Mouse (Mus musculus): ENCODE data around the gene Rp9. TPM values are rescaled to one million over a fixed set of nuclear protein-coding genes. Genes with fewer than 3 reads are reported as not detected.

The Rp9 gene
- 10 to 100 TPM; 36.2 to 40.7 TPM for total RNA-seq (2021)
- long read RNA-seq, transcript Rp9-201 (6 exons, 1,134 nt) = major isoform, 35 of 38 reads
- long read RNA-seq, partial matches to known transcripts = 1 of 38 reads
- long read RNA-seq, other reads (novel, unspliced or antisense) = 1 of 38 reads

GRCm38 (mm10) chr9:22469643-22470042, at the start of gene Rp9:
TSS of gene Rp9 (minus strand) at chr9:22469743.
- DNase-seq (ENCODE audit: low spot score in 2 of 2) = no peak

GRCm38 (mm10) chr9:22518394-22519041, 49.0 kb upstream of the Rp9 start:
- peak; percentile 43 to 68 for DNase-seq (ENCODE audit: low spot score in 2 of 2)

GRCm38 (mm10) chr9:22515076-22515475, 45.5 kb upstream of the Rp9 start:
- DNase-seq (ENCODE audit: low spot score in 2 of 2) = no peak

GRCm38 (mm10) chr9:22505574-22505973, 36.0 kb upstream of the Rp9 start:
- DNase-seq (ENCODE audit: low spot score in 2 of 2) = no peak

- DNase-seq (ENCODE audit: low spot score in 2 of 2) = no peak
These were observed 34.0 kb upstream of the Rp9 start for GRCm38 (mm10) chr9:22503581-22503980.

GRCm38 (mm10) chr9:22502972-22503371, 33.4 kb upstream of the Rp9 start:
- no peak for DNase-seq (ENCODE audit: low spot score in 2 of 2)

GRCm38 (mm10) chr9:22497021-22497767, 27.7 kb upstream of the Rp9 start:
- DNase-seq (ENCODE audit: low spot score in 2 of 2) = no peak

GRCm38 (mm10) chr9:22495133-22495532, 25.6 kb upstream of the Rp9 start:
- DNase-seq (ENCODE audit: low spot score in 2 of 2) = no peak

GRCm38 (mm10) chr9:22494203-22494807, 24.8 kb upstream of the Rp9 start:
- DNase-seq (ENCODE audit: low spot score in 2 of 2) = no peak

GRCm38 (mm10) chr9:22488963-22489362, 19.4 kb upstream of the Rp9 start:
- DNase-seq (ENCODE audit: low spot score in 2 of 2) = no peak

GRCm38 (mm10) chr9:22486211-22486610, 16.7 kb upstream of the Rp9 start:
- no peak for DNase-seq (ENCODE audit: low spot score in 2 of 2)

- no peak for DNase-seq (ENCODE audit: low spot score in 2 of 2)
These were observed 15.2 kb upstream of the Rp9 start for GRCm38 (mm10) chr9:22484562-22485308.

GRCm38 (mm10) chr9:22483866-22484561, 14.5 kb upstream of the Rp9 start:
- no peak for DNase-seq (ENCODE audit: low spot score in 2 of 2)

GRCm38 (mm10) chr9:22478946-22479345, 9.4 kb upstream of the Rp9 start:
- DNase-seq (ENCODE audit: low spot score in 2 of 2) = no peak

GRCm38 (mm10) chr9:22476265-22476664, 6.7 kb upstream of the Rp9 start:
- DNase-seq (ENCODE audit: low spot score in 2 of 2) = peak; percentile 8 to 28

- DNase-seq (ENCODE audit: low spot score in 2 of 2) = peak; percentile 89 to 93
These were observed 5.9 kb upstream of the Rp9 start, which contains the start of gene Bbs9 for GRCm38 (mm10) chr9:22475424-22475868. TSS of gene Bbs9 (plus strand) at chr9:22475715.

- DNase-seq (ENCODE audit: low spot score in 2 of 2) = no peak
These were observed 664 bp downstream of the Rp9 start for GRCm38 (mm10) chr9:22468899-22469259.

- no peak for DNase-seq (ENCODE audit: low spot score in 2 of 2)
These were observed 1.2 kb downstream of the Rp9 start for GRCm38 (mm10) chr9:22468170-22468898.

GRCm38 (mm10) chr9:22467371-22468169, 2.0 kb downstream of the Rp9 start:
- peak; percentile 49 to 60 for DNase-seq (ENCODE audit: low spot score in 2 of 2)

Measured in layer of hippocampus, postnatal 10 days (tissue).